Mouse (Mus musculus): ENCODE measurements around the gene Gbx1. TPM values are rescaled to one million over a fixed set of nuclear protein-coding genes. Genes with fewer than 3 reads are reported as not detected.

Gene Gbx1
- polyA plus RNA-seq, 1 experiment from 2014 or later = 0.02 TPM

Other genes starting within 250 kb of the Gbx1 start
- gene Kcnh2, start 175.6 kb downstream of the Gbx1 start, polyA plus RNA-seq (2015; fragmentation: Nextera tagmentation; extraction: Ambion mirVana) = 0.20 and 0.22 TPM in 2 replicates
- gene Nos3, start 162.4 kb downstream of the Gbx1 start, polyA plus RNA-seq (2015; fragmentation: Nextera tagmentation; extraction: Ambion mirVana) = 2.5 and 2.7 TPM in 2 replicates
- 0.56 and 0.60 TPM in 2 replicates for gene Atg9b, start 135.1 kb downstream of the Gbx1 start, polyA plus RNA-seq (2015; fragmentation: Nextera tagmentation; extraction: Ambion mirVana)
- gene Abcb8, start 133.5 kb downstream of the Gbx1 start, polyA plus RNA-seq (2015; fragmentation: Nextera tagmentation; extraction: Ambion mirVana) = 30.2 and 30.5 TPM in 2 replicates
- gene Asic3, start 113.8 kb downstream of the Gbx1 start, polyA plus RNA-seq (2015; fragmentation: Nextera tagmentation; extraction: Ambion mirVana) = not detected in 2 replicates
- gene Cdk5, start 103.7 kb downstream of the Gbx1 start, polyA plus RNA-seq (2015; fragmentation: Nextera tagmentation; extraction: Ambion mirVana) = 10.9 and 11.3 TPM in 2 replicates
- 9.0 and 10.8 TPM in 2 replicates for gene Slc4a2, start 103.4 kb downstream of the Gbx1 start, polyA plus RNA-seq (2015; fragmentation: Nextera tagmentation; extraction: Ambion mirVana)
- 56.0 and 59.0 TPM in 2 replicates for gene Fastk, start 81.9 kb downstream of the Gbx1 start, polyA plus RNA-seq (2015; fragmentation: Nextera tagmentation; extraction: Ambion mirVana)
- gene Tmub1, start 79.3 kb downstream of the Gbx1 start, polyA plus RNA-seq (2015; fragmentation: Nextera tagmentation; extraction: Ambion mirVana) = 5.8 and 7.3 TPM in 2 replicates
- gene Agap3, start 75.0 kb downstream of the Gbx1 start, polyA plus RNA-seq (2015; fragmentation: Nextera tagmentation; extraction: Ambion mirVana) = 9.0 and 10.3 TPM in 2 replicates
- 0.10 and 0.15 TPM in 2 replicates for gene Asb10, start 13.8 kb upstream of the Gbx1 start, polyA plus RNA-seq (2015; fragmentation: Nextera tagmentation; extraction: Ambion mirVana)
- not detected in 2 replicates for gene 4931409K22Rik, start 29.6 kb upstream of the Gbx1 start, polyA plus RNA-seq (2015; fragmentation: Nextera tagmentation; extraction: Ambion mirVana)
- 72.6 and 81.6 TPM in 2 replicates for gene Abcf2, start 50.3 kb upstream of the Gbx1 start, polyA plus RNA-seq (2015; fragmentation: Nextera tagmentation; extraction: Ambion mirVana)
- gene Chpf2, start 59.5 kb upstream of the Gbx1 start, polyA plus RNA-seq (2015; fragmentation: Nextera tagmentation; extraction: Ambion mirVana) = 11.8 and 12.7 TPM in 2 replicates
- gene Smarcd3, start 97.2 kb upstream of the Gbx1 start, polyA plus RNA-seq (2015; fragmentation: Nextera tagmentation; extraction: Ambion mirVana) = 1.9 and 2.2 TPM in 2 replicates
- 12.3 and 15.7 TPM in 2 replicates for gene Nub1, start 158.3 kb upstream of the Gbx1 start, polyA plus RNA-seq (2015; fragmentation: Nextera tagmentation; extraction: Ambion mirVana)
- gene Wdr86, start 203.5 kb upstream of the Gbx1 start, polyA plus RNA-seq (2015; fragmentation: Nextera tagmentation; extraction: Ambion mirVana) = 1.5 and 2.0 TPM in 2 replicates
- 0.74 TPM in 1 of 2 replicates, not detected in the other for gene Crygn, start 230.8 kb upstream of the Gbx1 start, polyA plus RNA-seq (2015; fragmentation: Nextera tagmentation; extraction: Ambion mirVana)